Mouse (Mus musculus): ENCODE data around the gene Ripk1. TPM values are rescaled to one million over a fixed set of nuclear protein-coding genes. Genes with fewer than 3 reads are reported as not detected.

The Ripk1 gene
- polyA plus RNA-seq (2011; ENCODE audit: insufficient read depth, insufficient read length, low read depth, missing spikeins), result 6.9 and 8.0 TPM in 2 replicates

GRCm38 (mm10) chr13:34002058-34003006 lies at the start of gene Ripk1, which contains the start of gene Serpinb6a:
Gene Ripk1, plus strand, starts transcription at chr13:34002363.
Gene Serpinb6a, minus strand, starts transcription at chr13:34002794.
- Histone ChIP-seq H3K9me3 (replicated peaks; ENCODE audit: control insufficient read depth, insufficient read depth, low read length, poor library complexity, severe bottlenecking) (no peaks in the 10 kb centered on the region), H3K4me1 (ENCODE audit: control insufficient read depth, insufficient read depth, low read length) (no peaks in the 10 kb centered on the region), H3K27ac (ENCODE audit: insufficient read depth, low read length) (no peak within 1 kb of the TSS), H3K36me3 (ENCODE audit: control insufficient read depth, insufficient read depth, low read length, poor library complexity, severe bottlenecking) (no peaks in the 10 kb centered on the region), H3K27me3 (ENCODE audit: control insufficient read depth, insufficient read depth, low read length, poor library complexity, severe bottlenecking) (no peaks in the 10 kb centered on the region), H3K4me3 (ENCODE audit: low read depth, low read length) (peak within 1 kb of the TSS; percentile 87), H3K9ac (ENCODE audit: low read depth, poor library complexity, severe bottlenecking) (peak within 1 kb of the TSS; percentile 80)
- TF ChIP-seq POLR2A (IDR thresholded peaks at IDR 0.05; ENCODE audit: insufficient read depth, low read length) (no peak), CTCF (IDR thresholded peaks at IDR 0.05; ENCODE audit: low read depth, low read length) (peak; percentile 54), EP300 (IDR thresholded peaks at IDR 0.05; ENCODE audit: insufficient read depth, low read depth, low read length) (0 out of 2 replicates have a peak, but pooled peaks have one; percentile 29)

GRCm38 (mm10) chr13:33952947-33953346 lies 49.2 kb upstream of the Ripk1 start:
- Histone ChIP-seq H3K4me1 (ENCODE audit: control insufficient read depth, insufficient read depth, low read length) (no peaks in the 10 kb centered on the region), H3K4me3 (ENCODE audit: low read depth, low read length) (no peak overlapping the region), H3K36me3 (ENCODE audit: control insufficient read depth, insufficient read depth, low read length, poor library complexity, severe bottlenecking) (no peaks in the 10 kb centered on the region), H3K9ac (ENCODE audit: low read depth, poor library complexity, severe bottlenecking) (no peak overlapping the region), H3K27ac (ENCODE audit: insufficient read depth, low read length) (no peak overlapping the region), H3K27me3 (ENCODE audit: control insufficient read depth, insufficient read depth, low read length, poor library complexity, severe bottlenecking) (no peaks in the 10 kb centered on the region), H3K9me3 (replicated peaks; ENCODE audit: control insufficient read depth, insufficient read depth, low read length, poor library complexity, severe bottlenecking) (no peaks in the 10 kb centered on the region)
- no peak for TF ChIP-seq EP300 (IDR thresholded peaks at IDR 0.05; ENCODE audit: insufficient read depth, low read depth, low read length)
- no peak for TF ChIP-seq CTCF (IDR thresholded peaks at IDR 0.05; ENCODE audit: low read depth, low read length)
- TF ChIP-seq POLR2A (IDR thresholded peaks at IDR 0.05; ENCODE audit: insufficient read depth, low read length), result no peak

GRCm38 (mm10) chr13:33956571-33957421 lies 45.4 kb upstream of the Ripk1 start:
- no peaks in the 10 kb centered on the region for H3K36me3 ChIP-seq (ENCODE audit: control insufficient read depth, insufficient read depth, low read length, poor library complexity, severe bottlenecking)
- H3K27ac ChIP-seq (ENCODE audit: insufficient read depth, low read length), result no peak overlapping the region
- TF ChIP-seq EP300 (IDR thresholded peaks at IDR 0.05; ENCODE audit: insufficient read depth, low read depth, low read length), result no peak
- peak; percentile 9 for TF ChIP-seq CTCF (IDR thresholded peaks at IDR 0.05; ENCODE audit: low read depth, low read length)
- no peaks in the 10 kb centered on the region for H3K27me3 ChIP-seq (ENCODE audit: control insufficient read depth, insufficient read depth, low read length, poor library complexity, severe bottlenecking)
- H3K4me1 ChIP-seq (ENCODE audit: control insufficient read depth, insufficient read depth, low read length), result no peaks in the 10 kb centered on the region
- 0 out of 2 replicates have a peak, but pooled peaks cover 2% of the 10 kb centered on the region for H3K9me3 ChIP-seq (replicated peaks; ENCODE audit: control insufficient read depth, insufficient read depth, low read length, poor library complexity, severe bottlenecking)
- no peak overlapping the region for H3K4me3 ChIP-seq (ENCODE audit: low read depth, low read length)
- H3K9ac ChIP-seq (ENCODE audit: low read depth, poor library complexity, severe bottlenecking), result no peak overlapping the region

GRCm38 (mm10) chr13:33959771-33960170 lies 42.4 kb upstream of the Ripk1 start:
- Histone ChIP-seq H3K27me3 (ENCODE audit: control insufficient read depth, insufficient read depth, low read length, poor library complexity, severe bottlenecking) (no peaks in the 10 kb centered on the region), H3K27ac (ENCODE audit: insufficient read depth, low read length) (no peak overlapping the region), H3K9ac (ENCODE audit: low read depth, poor library complexity, severe bottlenecking) (no peak overlapping the region), H3K4me3 (ENCODE audit: low read depth, low read length) (no peak overlapping the region), H3K36me3 (ENCODE audit: control insufficient read depth, insufficient read depth, low read length, poor library complexity, severe bottlenecking) (no peaks in the 10 kb centered on the region), H3K4me1 (ENCODE audit: control insufficient read depth, insufficient read depth, low read length) (no peaks in the 10 kb centered on the region), H3K9me3 (replicated peaks; ENCODE audit: control insufficient read depth, insufficient read depth, low read length, poor library complexity, severe bottlenecking) (0 out of 2 replicates have a peak, but pooled peaks cover 2% of the 10 kb centered on the region)
- TF ChIP-seq POLR2A (IDR thresholded peaks at IDR 0.05; ENCODE audit: insufficient read depth, low read length) (no peak), EP300 (IDR thresholded peaks at IDR 0.05; ENCODE audit: insufficient read depth, low read depth, low read length) (no peak), CTCF (IDR thresholded peaks at IDR 0.05; ENCODE audit: low read depth, low read length) (no peak)

GRCm38 (mm10) chr13:33964206-33965046 lies 37.7 kb upstream of the Ripk1 start, which contains the start of gene Nqo2:
Gene Nqo2, plus strand, starts transcription at chr13:33964687.
- 0 out of 2 replicates have a peak, but pooled peaks cover 2% of the 10 kb centered on the region for H3K9me3 ChIP-seq (replicated peaks; ENCODE audit: control insufficient read depth, insufficient read depth, low read length, poor library complexity, severe bottlenecking)
- peak within 1 kb of the TSS; percentile 59 for H3K4me3 ChIP-seq (ENCODE audit: low read depth, low read length)
- H3K4me1 ChIP-seq (ENCODE audit: control insufficient read depth, insufficient read depth, low read length), result peaks cover 3% of the 10 kb centered on the region
- TF ChIP-seq CTCF (IDR thresholded peaks at IDR 0.05; ENCODE audit: low read depth, low read length) (peak; percentile 40), POLR2A (IDR thresholded peaks at IDR 0.05; ENCODE audit: insufficient read depth, low read length) (peak; percentile 19), EP300 (IDR thresholded peaks at IDR 0.05; ENCODE audit: insufficient read depth, low read depth, low read length) (peak; percentile 54; the same call in 1 of the 2 replicates)
- peak within 1 kb of the TSS; percentile 46 for H3K9ac ChIP-seq (ENCODE audit: low read depth, poor library complexity, severe bottlenecking)
- H3K27me3 ChIP-seq (ENCODE audit: control insufficient read depth, insufficient read depth, low read length, poor library complexity, severe bottlenecking), result no peaks in the 10 kb centered on the region
- no peaks in the 10 kb centered on the region for H3K36me3 ChIP-seq (ENCODE audit: control insufficient read depth, insufficient read depth, low read length, poor library complexity, severe bottlenecking)
- peak within 1 kb of the TSS; percentile 80 for H3K27ac ChIP-seq (ENCODE audit: insufficient read depth, low read length)

Measured in ES-Bruce4 (cell line).